Mouse (Mus musculus) limb, embryonic 12.5 days (tissue): ENCODE results near the gene Acox2. TPM values are rescaled to one million over a fixed set of nuclear protein-coding genes. Genes with fewer than 3 reads are reported as not detected.

Experiments
- ATAC-seq: fragments of 200-750 bp; cut with Nextera tagmentation; 2 replicates; pipeline ENCODE4 v1.8.0; 2017; ENCODE audit warnings: low read depth, moderate TSS enrichment; ENCODE audit not compliant: insufficient number of reproducible peaks, insufficient read depth, low FRiP score, low TSS enrichment
- H3K27ac ChIP-seq: fragments of 300-500 bp; sonication (generic); 2 replicates; pipeline ENCODE4 v1.5.1; 2016; ENCODE audit warnings: mild to moderate bottlenecking, moderate library complexity
- H3K27me3 ChIP-seq: fragments of 300-500 bp; sonication (generic); 2 replicates; pipeline ENCODE4 v1.6.1; 2016; ENCODE audit warnings: mild to moderate bottlenecking, moderate library complexity
- H3K36me3 ChIP-seq: fragments of 300-500 bp; sonication (generic); 2 replicates; pipeline ENCODE4 v1.6.1; 2016; ENCODE audit warnings: mild to moderate bottlenecking, moderate library complexity
- H3K4me1 ChIP-seq: fragments of 300-500 bp; sonication (generic); replicated peaks from 2 replicates; pipeline ENCODE4 v1.6.1; 2016
- H3K4me2 ChIP-seq: fragments of 300-500 bp; sonication (generic); 2 replicates; pipeline ENCODE4 v1.6.1; 2016; ENCODE audit warnings: mild to moderate bottlenecking, moderate library complexity
- H3K4me3 ChIP-seq: fragments of 300-500 bp; sonication (generic); replicated peaks from 2 replicates; pipeline ENCODE4 v1.5.1; 2016; ENCODE audit warnings: mild to moderate bottlenecking
- H3K9ac ChIP-seq: fragments of 300-500 bp; sonication (generic); replicated peaks from 2 replicates; pipeline ENCODE4 v1.6.1; 2016; ENCODE audit warnings: mild to moderate bottlenecking, moderate library complexity
- H3K9me3 ChIP-seq: fragments of 300-500 bp; sonication (generic); 2 replicates; pipeline ENCODE4 v1.6.1; 2016; ENCODE audit warnings: mild to moderate bottlenecking, moderate library complexity
- WGBS: fragments of 180-500 bp; shearing (Covaris S2); methylation state at CpG from one replicate; pipeline ENCODE4 v1.1.7; 2016; 5-methylcytosine and 5-hydroxymethylcytosine counted together
- polyA plus RNA-seq: library from polyadenylated mRNA; unstranded; fragments of >200 nt; fragmentation: Nextera tagmentation; extraction: Ambion mirVana; gene quantifications from 2 replicates; pipeline ENCODE4 v1.2.1, GENCODE M21; 2016

The Acox2 gene
- polyA plus RNA-seq, 1 experiment from 2014 or later: not detected

DNA sequence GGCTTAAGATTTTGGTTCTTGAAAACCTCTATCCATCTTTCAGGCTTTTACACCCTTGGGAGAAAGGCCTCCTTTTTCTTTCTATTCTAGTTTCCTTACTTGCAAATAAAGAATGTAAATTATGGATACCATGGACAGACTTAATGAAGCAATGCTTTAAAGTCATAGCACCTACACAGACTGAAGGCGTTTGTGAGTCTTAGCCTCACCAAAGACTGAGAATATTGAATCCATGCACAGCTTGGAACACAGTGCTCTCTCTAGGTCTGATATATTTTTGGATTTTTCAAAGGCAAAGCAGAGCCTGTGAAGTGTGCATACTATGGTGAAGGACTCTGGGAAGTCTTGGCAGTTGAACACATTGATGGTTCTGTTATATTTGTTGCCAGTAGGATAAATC is 9.9 kb downstream of the Acox2 start:
- Histone ChIP-seq H3K27me3 (no peaks in the 10 kb centered on the region; the same call in 1 of the 2 replicates), H3K36me3 (no peaks in the 10 kb centered on the region), H3K27ac (no peak overlapping the region), H3K4me1 (no peaks in the 10 kb centered on the region), H3K4me2 (no peak overlapping the region), H3K9ac (no peak overlapping the region), H3K9me3 (no peaks in the 10 kb centered on the region), H3K4me3 (no peak overlapping the region)
- no peak for ATAC-seq
- 79% methylated on average over 1 of the region's 1 CpGs for WGBS

GRCm38 (mm10) chr14:8246878-8247277 is 12.3 kb downstream of the Acox2 start:
- no peak overlapping the region for H3K9ac ChIP-seq
- H3K27ac ChIP-seq: no peak overlapping the region
- WGBS: 88% methylated on average over 8 of the region's 8 CpGs
- no peaks in the 10 kb centered on the region for H3K4me1 ChIP-seq
- no peak overlapping the region for H3K4me3 ChIP-seq
- no peaks in the 10 kb centered on the region for H3K9me3 ChIP-seq
- no peaks in the 10 kb centered on the region for H3K36me3 ChIP-seq
- no peak overlapping the region for H3K4me2 ChIP-seq
- H3K27me3 ChIP-seq: no peaks in the 10 kb centered on the region; the same call in 1 of the 2 replicates
- ATAC-seq: no peak

DNA sequence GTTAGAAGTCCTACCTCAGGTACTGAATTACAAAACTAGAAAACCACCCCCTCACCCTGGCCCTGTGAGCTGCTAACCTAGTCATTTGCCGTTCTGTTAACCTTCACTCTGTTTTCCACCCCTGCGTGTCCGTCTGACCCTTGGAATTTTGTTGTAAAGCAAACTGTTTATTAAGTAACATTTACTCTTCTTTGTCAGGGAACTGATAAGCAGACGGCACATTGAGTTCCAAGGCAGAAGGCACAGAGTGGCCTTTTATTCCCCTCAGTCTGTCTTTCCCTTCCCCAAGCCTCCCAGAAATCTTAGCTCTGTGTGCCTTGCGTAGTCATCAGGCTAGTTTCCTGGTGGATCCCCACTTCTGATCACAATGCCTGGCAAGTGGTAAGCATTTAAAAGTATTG is 14.9 kb downstream of the Acox2 start:
- no peaks in the 10 kb centered on the region for H3K27me3 ChIP-seq
- no peaks in the 10 kb centered on the region for H3K9me3 ChIP-seq
- no peak overlapping the region for H3K9ac ChIP-seq
- 78% methylated on average over 5 of the region's 5 CpGs for WGBS
- no peak overlapping the region for H3K4me2 ChIP-seq
- H3K36me3 ChIP-seq: no peaks in the 10 kb centered on the region
- no peak overlapping the region for H3K27ac ChIP-seq
- no peaks in the 10 kb centered on the region for H3K4me1 ChIP-seq
- H3K4me3 ChIP-seq: no peak overlapping the region
- ATAC-seq: no peak

GRCm38 (mm10) chr14:8243136-8243888 is 15.8 kb downstream of the Acox2 start:
- Histone ChIP-seq H3K36me3 (no peaks in the 10 kb centered on the region), H3K4me1 (no peaks in the 10 kb centered on the region), H3K4me3 (no peak overlapping the region), H3K27me3 (no peaks in the 10 kb centered on the region), H3K9me3 (no peaks in the 10 kb centered on the region), H3K4me2 (no peak overlapping the region), H3K9ac (no peak overlapping the region), H3K27ac (no peak overlapping the region)
- 74% methylated on average over 8 of the region's 8 CpGs for WGBS
- ATAC-seq: no peak

DNA sequence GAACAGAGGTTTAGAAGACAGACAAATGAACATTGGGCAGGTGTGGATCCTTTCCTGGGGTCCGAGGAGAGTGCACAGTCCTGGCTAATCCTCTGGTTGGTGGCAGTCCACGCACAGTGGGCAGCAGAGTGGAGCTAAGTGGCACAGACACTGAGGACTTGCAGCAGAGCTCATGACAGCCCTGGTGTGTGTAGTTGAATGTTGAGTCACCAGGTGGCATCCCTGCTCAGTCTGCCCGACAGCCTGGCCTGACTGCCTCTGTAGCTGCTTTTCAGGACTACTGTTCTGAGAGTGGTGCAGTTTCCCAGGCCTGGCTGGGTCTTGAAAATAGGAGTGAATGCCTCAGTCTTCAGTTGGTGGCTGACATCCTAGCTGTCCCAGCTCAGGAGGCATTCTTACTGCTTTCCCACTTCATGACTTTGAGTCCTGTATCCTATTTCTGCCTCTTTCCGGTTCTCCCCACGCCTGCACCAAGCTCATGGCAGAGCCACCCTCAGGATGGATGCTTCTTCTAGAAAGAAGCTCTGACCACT is 16.7 kb downstream of the Acox2 start:
- 54% methylated on average over 5 of the region's 5 CpGs for WGBS
- no peak overlapping the region for H3K9ac ChIP-seq
- no peak overlapping the region for H3K27ac ChIP-seq
- peak; percentile 62; the same call in 1 of the 2 replicates for ATAC-seq
- H3K4me3 ChIP-seq: no peak overlapping the region
- no peaks in the 10 kb centered on the region for H3K36me3 ChIP-seq
- no peaks in the 10 kb centered on the region for H3K27me3 ChIP-seq
- H3K9me3 ChIP-seq: no peaks in the 10 kb centered on the region
- H3K4me1 ChIP-seq: no peaks in the 10 kb centered on the region
- no peak overlapping the region for H3K4me2 ChIP-seq

DNA sequence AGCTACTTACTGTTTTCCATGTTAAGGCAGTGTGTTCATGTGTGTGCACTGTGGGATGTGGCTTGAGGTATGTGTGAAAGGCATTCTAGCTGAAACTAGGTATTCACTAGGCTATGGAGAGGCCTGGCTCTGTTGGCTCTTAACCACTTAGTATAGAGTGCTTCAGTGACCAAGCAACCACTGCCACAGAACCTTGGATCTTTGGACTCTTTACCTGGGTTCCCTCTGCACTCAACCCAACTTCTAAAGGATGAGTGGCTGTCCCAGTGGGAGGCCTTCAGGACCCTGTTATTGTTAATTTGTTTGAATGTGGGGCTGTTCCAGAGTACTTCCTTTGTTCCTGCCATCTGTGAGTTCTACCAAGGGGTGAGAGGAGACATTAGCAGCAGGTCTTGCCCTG is 17.3 kb downstream of the Acox2 start:
- no peaks in the 10 kb centered on the region for H3K36me3 ChIP-seq
- H3K27me3 ChIP-seq: no peaks in the 10 kb centered on the region
- no peak for ATAC-seq
- H3K27ac ChIP-seq: no peak overlapping the region
- H3K4me3 ChIP-seq: no peak overlapping the region
- no peak overlapping the region for H3K4me2 ChIP-seq
- no peaks in the 10 kb centered on the region for H3K9me3 ChIP-seq
- no peaks in the 10 kb centered on the region for H3K4me1 ChIP-seq
- H3K9ac ChIP-seq: no peak overlapping the region

DNA sequence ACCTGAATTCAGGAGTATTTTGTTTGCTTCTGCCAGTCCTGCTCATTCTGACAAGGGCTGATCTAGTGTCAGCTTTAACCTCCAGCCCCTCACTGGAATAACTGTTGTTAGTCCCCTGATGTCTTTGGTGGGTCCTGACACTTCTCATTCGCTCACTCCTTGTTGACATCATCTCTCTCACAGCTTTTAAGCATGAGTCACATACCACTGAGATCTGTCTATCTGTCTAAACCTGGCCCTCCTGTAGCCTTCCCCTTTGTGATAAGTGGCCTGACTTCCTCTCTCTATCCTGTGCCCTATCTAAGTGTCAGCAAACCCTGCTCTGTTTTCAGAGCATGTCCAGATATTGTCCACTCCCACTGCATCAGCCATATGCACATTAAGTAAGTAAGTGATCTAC is 25.9 kb downstream of the Acox2 start:
- no peak overlapping the region for H3K4me3 ChIP-seq
- WGBS: 69% methylated on average over 1 of the region's 1 CpGs
- no peak overlapping the region for H3K27ac ChIP-seq
- H3K4me1 ChIP-seq: no peaks in the 10 kb centered on the region
- H3K36me3 ChIP-seq: no peaks in the 10 kb centered on the region
- H3K9ac ChIP-seq: no peak overlapping the region
- H3K4me2 ChIP-seq: no peak overlapping the region
- H3K27me3 ChIP-seq: no peaks in the 10 kb centered on the region
- H3K9me3 ChIP-seq: no peaks in the 10 kb centered on the region
- no peak for ATAC-seq

DNA sequence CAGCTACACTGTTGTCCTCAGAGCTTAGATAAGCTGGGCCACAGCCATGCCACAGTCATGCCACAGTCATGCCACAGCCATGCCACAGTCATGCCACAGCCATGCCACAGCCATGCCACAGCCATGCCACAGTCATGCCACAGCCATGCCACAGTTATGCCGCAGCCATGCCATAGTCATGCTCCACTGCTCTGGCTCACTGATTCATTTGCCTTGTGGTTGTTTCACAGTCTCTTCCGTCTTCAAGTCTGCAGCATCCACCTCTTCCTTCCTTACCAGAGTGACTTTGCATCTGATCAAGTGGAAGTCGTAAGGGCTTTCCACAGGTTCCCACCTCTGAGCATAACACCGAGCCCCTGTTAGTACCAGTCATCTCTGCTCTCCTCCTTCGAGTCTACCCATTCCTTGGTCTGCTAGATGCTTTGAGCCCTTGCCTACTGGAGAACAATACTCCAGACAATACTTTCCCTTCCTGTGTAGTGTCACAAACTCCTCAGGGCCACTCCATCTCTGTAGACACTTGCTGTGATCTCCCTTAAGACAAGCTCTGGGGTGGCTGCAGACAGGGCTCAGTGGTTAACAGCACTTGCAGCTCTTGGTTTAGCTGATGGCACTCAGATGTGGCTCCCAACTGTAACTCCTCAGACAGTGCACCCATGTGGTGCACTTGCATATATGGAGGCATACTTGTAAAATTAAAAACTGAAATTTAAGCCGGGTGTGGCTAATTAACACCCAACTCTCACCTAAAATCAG is 26.8 kb downstream of the Acox2 start:
- WGBS: 88% methylated on average over 6 of the region's 6 CpGs
- no peaks in the 10 kb centered on the region for H3K9me3 ChIP-seq
- no peak overlapping the region for H3K4me3 ChIP-seq
- H3K27ac ChIP-seq: no peak overlapping the region
- ATAC-seq: no peak
- no peaks in the 10 kb centered on the region for H3K36me3 ChIP-seq
- H3K27me3 ChIP-seq: no peaks in the 10 kb centered on the region
- no peak overlapping the region for H3K4me2 ChIP-seq
- no peak overlapping the region for H3K9ac ChIP-seq
- H3K4me1 ChIP-seq: no peaks in the 10 kb centered on the region

DNA sequence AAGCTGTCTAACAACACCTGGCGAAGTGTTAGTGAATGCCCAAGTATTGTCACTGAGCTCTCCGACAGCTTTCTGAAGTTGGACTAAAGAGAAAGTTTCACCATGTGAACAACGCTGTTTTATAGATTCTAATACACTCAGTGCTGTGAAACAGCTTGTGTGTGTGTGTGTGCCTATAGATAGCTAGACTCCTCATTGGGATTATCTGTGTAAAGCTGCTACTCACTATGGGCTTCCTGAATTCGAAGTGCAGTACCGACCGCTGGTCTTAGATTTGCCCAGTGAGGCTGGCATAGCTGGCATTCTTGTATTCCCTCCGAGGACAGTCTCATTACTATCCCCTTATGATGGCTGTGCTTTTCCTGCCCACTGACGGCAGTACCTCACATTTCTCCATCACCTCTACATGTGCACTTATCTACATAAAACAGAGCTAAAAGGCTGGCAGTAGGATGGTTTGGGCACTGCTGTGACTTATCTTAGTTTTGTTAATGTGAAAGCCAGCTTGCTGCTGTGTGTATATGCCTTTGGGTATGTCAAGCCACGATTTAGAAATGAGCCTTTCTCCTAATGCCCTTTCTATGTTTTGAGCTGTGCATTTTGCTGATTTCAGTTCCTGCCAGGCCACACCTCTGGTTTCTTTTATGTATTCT is 29.7 kb downstream of the Acox2 start:
- 84% methylated on average over 9 of the region's 9 CpGs for WGBS
- Histone ChIP-seq H3K4me3 (no peak overlapping the region), H3K27me3 (no peaks in the 10 kb centered on the region), H3K4me2 (no peak overlapping the region), H3K36me3 (peaks cover under 1% of the 10 kb centered on the region; the same call in 1 of the 2 replicates), H3K9me3 (no peaks in the 10 kb centered on the region), H3K9ac (no peak overlapping the region), H3K4me1 (no peaks in the 10 kb centered on the region), H3K27ac (no peak overlapping the region)
- ATAC-seq: no peak

GRCm38 (mm10) chr14:8224805-8225204 is 34.3 kb downstream of the Acox2 start:
- WGBS: 75% methylated on average over 2 of the region's 2 CpGs
- Histone ChIP-seq H3K9me3 (no peaks in the 10 kb centered on the region), H3K27me3 (no peaks in the 10 kb centered on the region), H3K4me1 (no peaks in the 10 kb centered on the region), H3K27ac (no peak overlapping the region), H3K9ac (no peak overlapping the region), H3K4me2 (no peak overlapping the region), H3K4me3 (no peak overlapping the region), H3K36me3 (peaks cover 28% of the 10 kb centered on the region)
- no peak for ATAC-seq
